Mouse (Mus musculus) lung, postnatal 10 days (tissue): Measurements from ENCODE around the gene Podxl2.
A peak's percentile ranks its signal among the peaks of the same experiment; 100 is the strongest.

Experiments used
- DNase-seq: peaks from one replicate; pipeline ENCODE4 v3.0.0; 2021

Podxl2 gene

GRCm38 (mm10) chr6:88843781-88844725 lies 30.8 kb downstream of the Podxl2 start:
- DNase-seq: no peak

DNA sequence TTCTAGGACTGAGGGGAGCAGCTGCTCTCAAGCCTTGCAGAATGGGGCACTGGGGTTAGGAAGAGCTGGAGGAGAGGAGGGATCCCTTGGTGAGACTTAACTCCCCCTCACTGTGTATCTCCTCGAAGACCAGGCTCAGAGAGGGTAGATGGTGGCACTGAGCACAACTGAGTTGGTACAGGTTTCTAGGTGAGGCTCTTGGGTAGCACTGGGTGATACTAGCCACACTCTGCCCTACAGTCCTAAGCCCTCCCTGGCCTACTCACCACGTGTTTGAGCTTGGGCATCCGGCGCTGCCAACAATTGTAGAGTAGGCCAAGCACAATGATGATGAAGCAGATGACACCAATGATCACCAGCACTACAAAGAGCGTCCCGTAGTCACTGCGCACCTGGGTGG lies 31.6 kb downstream of the Podxl2 start:
- DNase-seq: no peak

- peak; percentile 56 for DNase-seq
Measured at GRCm38 (mm10) chr6:88842731-88843151, 32.1 kb downstream of the Podxl2 start.

DNA sequence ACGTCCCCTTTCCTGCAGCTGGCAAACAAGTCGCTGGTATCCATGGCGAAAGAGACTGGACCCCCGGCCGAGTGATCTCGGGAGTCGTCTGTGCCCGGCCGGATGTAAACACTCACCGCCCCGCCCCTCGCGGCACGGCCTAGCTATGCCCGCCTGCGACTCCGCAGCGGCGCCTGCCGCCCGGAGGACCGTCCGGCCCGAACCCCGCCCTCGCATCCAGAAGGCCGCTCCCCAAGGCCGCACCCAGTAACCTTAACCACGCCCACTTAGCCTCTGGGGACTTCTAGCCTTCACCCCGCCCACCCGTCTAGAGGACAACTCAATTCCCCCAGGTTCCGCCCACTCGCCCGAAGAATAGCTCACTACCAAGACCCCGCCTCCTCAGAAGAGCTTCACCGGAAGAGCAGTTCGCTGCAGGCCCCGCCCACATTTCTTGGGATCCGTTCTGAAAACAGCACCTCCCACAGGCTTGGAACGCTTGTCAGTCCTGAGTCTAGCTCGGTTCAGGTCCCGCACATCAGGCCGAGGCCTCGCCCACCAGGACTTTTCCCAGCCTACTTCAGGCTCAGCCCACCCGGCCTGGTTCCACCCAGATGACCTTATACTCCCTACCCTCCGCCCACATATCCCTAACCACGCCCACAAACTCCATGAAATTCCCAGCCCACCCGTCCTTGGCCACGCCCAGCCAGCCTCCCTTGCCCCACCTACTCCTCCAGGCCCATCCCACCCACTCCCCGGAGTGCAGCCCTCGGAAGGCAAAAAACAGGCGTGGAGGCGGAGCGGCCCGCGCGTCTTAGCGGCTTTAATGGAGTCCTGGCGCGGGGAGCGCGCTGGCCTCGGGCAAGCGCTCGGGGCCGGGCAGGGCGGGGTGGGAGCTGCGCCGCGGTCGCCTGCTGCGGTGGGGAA lies 32.8 kb downstream of the Podxl2 start, which contains the start of gene Abtb1:
Gene Abtb1, minus strand, starts transcription at position 204 of the 909 bp plus-strand sequence.
- peak; percentile 100 for DNase-seq

GRCm38 (mm10) chr6:88841514-88841780 lies 33.4 kb downstream of the Podxl2 start:
- no peak for DNase-seq

GRCm38 (mm10) chr6:88840791-88841513 lies 33.9 kb downstream of the Podxl2 start:
- no peak for DNase-seq

- no peak for DNase-seq
Measured at GRCm38 (mm10) chr6:88840211-88840610, 34.6 kb downstream of the Podxl2 start.

GRCm38 (mm10) chr6:88839135-88839970 lies 35.5 kb downstream of the Podxl2 start:
- no peak for DNase-seq

- no peak for DNase-seq
Measured at GRCm38 (mm10) chr6:88838613-88839012, 36.2 kb downstream of the Podxl2 start.

DNA sequence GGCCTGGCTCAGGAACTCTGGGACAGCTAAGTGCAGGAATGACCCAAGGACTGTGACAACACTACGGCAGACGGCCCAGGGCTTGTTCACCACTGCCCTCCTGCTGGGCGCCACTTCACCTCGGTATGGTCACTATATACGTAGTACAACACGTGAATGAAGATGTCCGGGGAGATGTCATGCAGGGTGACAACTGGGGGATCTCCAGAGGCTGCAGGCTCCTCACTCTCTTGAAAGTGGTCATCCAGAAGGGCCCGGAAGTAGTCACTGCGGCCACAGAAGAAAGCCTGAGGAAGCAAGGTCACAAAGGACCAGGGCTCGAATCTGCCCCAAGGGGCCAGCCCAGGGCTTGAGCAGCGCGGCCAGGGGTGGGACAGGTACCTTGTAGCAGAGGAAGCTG lies 36.8 kb downstream of the Podxl2 start:
- DNase-seq: no peak

DNA sequence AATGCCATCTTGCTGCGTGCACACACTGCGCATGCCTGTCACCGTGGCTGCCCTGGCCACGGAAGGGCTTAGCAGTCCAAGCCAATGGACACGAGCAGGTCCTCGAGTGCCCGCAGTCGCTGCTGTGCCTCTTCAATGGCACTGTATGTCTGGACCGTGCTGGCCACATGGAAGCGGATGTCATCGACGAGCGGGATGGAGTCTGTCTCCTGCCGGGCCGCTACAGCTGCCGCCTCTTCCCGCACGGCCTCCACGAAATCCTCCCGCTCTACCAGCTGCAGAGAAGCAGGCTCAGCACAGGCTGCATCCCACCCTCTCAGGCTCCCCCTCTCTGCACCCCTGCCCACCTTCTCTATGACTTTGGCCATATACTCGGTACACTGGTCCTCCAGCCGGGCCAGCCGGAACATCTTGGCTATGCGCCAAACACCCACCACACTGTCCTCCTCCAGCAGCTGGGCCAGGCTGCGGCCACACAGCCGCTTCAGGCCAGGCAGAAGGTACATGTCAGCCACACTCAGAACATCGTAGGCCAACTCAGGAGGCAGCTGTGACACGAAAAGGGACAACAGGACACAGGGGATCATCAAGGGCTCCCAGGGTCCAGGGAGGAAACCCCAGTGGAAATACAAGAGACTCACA lies 38.5 kb downstream of the Podxl2 start:
- DNase-seq: peak; percentile 87

GRCm38 (mm10) chr6:88835047-88835446 lies 39.8 kb downstream of the Podxl2 start:
- no peak for DNase-seq

GRCm38 (mm10) chr6:88833340-88834140 lies 41.3 kb downstream of the Podxl2 start:
- no peak for DNase-seq

GRCm38 (mm10) chr6:88832663-88833062 lies 42.2 kb downstream of the Podxl2 start:
- DNase-seq: no peak

DNA sequence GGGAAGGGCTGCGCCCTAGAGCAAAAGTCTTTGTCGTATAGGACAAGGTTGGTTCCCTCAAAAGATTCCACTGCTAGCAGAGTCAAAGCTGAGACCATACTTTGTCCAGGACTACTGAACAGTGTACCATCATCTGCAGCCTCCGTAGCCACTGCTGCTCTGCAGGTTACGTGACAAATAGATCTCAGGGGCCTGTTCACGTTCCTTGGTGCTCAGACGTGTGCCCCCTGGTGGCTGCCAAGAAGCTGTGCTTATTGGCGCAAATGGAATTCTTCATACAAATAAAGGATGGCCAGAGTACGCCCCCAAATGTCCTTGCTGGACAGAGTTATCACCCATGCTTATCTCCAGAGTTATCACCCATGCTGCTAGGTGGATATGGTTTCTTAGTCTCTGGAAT lies 43.4 kb downstream of the Podxl2 start:
- DNase-seq: peak; percentile 73

DNA sequence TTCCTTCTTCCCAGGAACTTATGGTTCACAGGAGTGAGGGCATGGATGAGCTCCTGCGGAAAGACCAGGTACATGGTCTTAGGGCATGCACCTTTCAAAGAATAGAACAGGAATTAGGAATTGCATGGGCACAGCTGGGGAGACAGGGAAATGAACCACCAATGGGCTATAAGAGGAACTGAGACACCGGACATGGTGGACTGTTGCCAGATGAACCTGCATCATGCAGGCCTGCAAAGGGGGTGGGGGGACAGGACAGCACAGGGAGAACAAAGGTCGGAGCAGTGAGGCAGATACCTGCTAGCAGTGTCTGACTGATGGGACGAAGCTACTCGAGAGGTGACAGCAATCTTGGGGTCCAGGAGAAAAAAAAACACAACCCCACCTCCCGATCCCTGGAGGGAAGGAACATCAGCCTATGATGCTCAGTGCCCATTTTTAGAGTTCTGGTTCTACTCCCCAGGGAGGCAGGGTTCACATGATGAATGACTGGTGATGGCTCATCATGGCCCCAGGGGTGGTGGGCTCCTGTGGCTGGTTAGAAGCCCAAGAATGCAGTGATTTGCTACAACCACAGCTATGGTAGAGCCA lies 44.6 kb downstream of the Podxl2 start:
- no peak for DNase-seq

- no peak for DNase-seq
Measured at GRCm38 (mm10) chr6:88829579-88829978, 45.3 kb downstream of the Podxl2 start.

DNA sequence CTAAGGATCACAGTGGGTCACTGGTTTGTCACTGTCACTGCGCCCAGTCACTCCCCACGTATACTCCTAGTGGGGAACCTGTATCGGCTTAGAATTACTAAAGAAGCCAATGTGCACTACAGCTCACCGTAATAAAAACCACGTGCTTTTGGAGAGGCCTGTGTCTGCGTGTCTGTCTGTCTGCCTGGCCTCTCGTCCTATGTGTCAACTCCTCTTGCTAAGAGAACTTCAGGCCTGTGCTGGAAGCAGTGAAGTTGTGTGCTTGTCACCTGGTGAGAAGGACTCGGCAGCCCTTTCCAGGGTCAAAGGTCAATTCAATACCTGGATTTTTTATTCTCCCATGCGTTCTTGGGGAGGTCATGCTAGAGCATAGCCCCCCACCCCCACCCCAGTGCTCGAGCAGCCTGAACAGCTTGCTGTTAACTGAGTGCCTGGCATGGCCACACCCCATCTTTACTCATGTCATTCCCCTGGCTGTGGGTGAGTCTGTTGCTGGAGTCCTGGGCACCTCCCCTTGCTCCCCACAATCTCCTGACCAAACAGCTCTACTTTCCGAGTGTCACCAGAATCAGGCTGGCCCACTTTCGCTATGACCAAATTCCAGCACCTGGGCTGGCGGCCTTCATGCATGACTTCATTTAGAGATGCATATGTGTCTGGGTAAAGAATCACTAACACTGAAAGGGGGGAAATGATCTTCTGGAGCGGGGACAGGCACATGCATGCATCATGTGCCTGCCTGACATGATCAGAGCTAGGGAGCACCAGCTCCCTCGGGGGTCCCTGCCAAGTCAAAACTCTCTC lies 46.4 kb downstream of the Podxl2 start:
- no peak for DNase-seq
